Mouse (Mus musculus): ENCODE data around the gene Galk1.

The Galk1 gene

GRCm38 (mm10) chr11:116012262-116012947 is at the start of gene Galk1:
TSS of gene Galk1 (minus strand) at chr11:116012719.
- in situ Hi-C loops (cut with MboI, MseI): no loop called here

- in situ Hi-C loops (cut with MboI, MseI): no loop called here
These were observed 49.3 kb upstream of the Galk1 start for GRCm38 (mm10) chr11:116061641-116062415.

GRCm38 (mm10) chr11:116060596-116060995 is 48.1 kb upstream of the Galk1 start:
- in situ Hi-C loops (cut with MboI, MseI): no loop called here

GRCm38 (mm10) chr11:116059691-116060025 is 47.1 kb upstream of the Galk1 start:
- in situ Hi-C loops (cut with MboI, MseI): no loop called here

- in situ Hi-C loops (cut with MboI, MseI): no loop called here
These were observed 46.6 kb upstream of the Galk1 start for GRCm38 (mm10) chr11:116058868-116059690.

GRCm38 (mm10) chr11:116058022-116058614 is 45.6 kb upstream of the Galk1 start:
- in situ Hi-C loops (cut with MboI, MseI): no loop called here

GRCm38 (mm10) chr11:116057237-116057881 is 44.8 kb upstream of the Galk1 start:
- in situ Hi-C loops (cut with MboI, MseI): no loop called here

- in situ Hi-C loops (cut with MboI, MseI): no loop called here
These were observed 43.4 kb upstream of the Galk1 start for GRCm38 (mm10) chr11:116055873-116056272.

- in situ Hi-C loops (cut with MboI, MseI): no loop called here
These were observed 41.2 kb upstream of the Galk1 start for GRCm38 (mm10) chr11:116053510-116054229.

GRCm38 (mm10) chr11:116050196-116050595 is 37.7 kb upstream of the Galk1 start:
- in situ Hi-C loops (cut with MboI, MseI): no loop called here

- in situ Hi-C loops (cut with MboI, MseI): no loop called here
These were observed 37.1 kb upstream of the Galk1 start for GRCm38 (mm10) chr11:116049610-116050009.

GRCm38 (mm10) chr11:116045173-116045572 is 32.7 kb upstream of the Galk1 start:
- in situ Hi-C loops (cut with MboI, MseI): no loop called here

GRCm38 (mm10) chr11:116043286-116043685 is 30.8 kb upstream of the Galk1 start:
- in situ Hi-C loops (cut with MboI, MseI): no loop called here

- in situ Hi-C loops (cut with MboI, MseI): no loop called here
These were observed 30.0 kb upstream of the Galk1 start for GRCm38 (mm10) chr11:116042372-116043138.

GRCm38 (mm10) chr11:116041833-116042232 is 29.3 kb upstream of the Galk1 start:
- in situ Hi-C loops (cut with MboI, MseI): no loop called here

- in situ Hi-C loops (cut with MboI, MseI): no loop called here
These were observed 28.1 kb upstream of the Galk1 start for GRCm38 (mm10) chr11:116040593-116040992.

GRCm38 (mm10) chr11:116037826-116038225 is 25.3 kb upstream of the Galk1 start:
- in situ Hi-C loops (cut with MboI, MseI): no loop called here

- in situ Hi-C loops (cut with MboI, MseI): no loop called here
These were observed 24.2 kb upstream of the Galk1 start for GRCm38 (mm10) chr11:116036671-116037070.

GRCm38 (mm10) chr11:116034584-116034983 is 22.1 kb upstream of the Galk1 start:
- in situ Hi-C loops (cut with MboI, MseI): loop anchor here in 1 of 2 experiments (5.0 kb wide), 1 partner anchor 43 kb away; the partner anchor contains the start of gene Unc13d

All from T-helper 17 cell (primary cell).